Mouse (Mus musculus): ENCODE measurements at regions not wholly inside any gene's neighbourhood (a gene's known extent, or its start where the extent isn't known, plus 50 kb on each side); places are given as distances from the start of the nearest gene placed in this dataset.

- no peak overlapping the region for H3K27ac ChIP-seq (ENCODE audit: low read depth, low read length)
Measured at GRCm38 (mm10) chr17:10026770-10027169, 292.9 kb downstream of the Qk start.

GRCm38 (mm10) chr17:10025212-10025611 is 294.4 kb downstream of the Qk start:
- 80% methylated on average over 5 of the region's 5 CpGs for WGBS
- H3K27ac ChIP-seq (ENCODE audit: low read depth, low read length): no peak overlapping the region
- no peaks in the 10 kb centered on the region for H3K9me3 ChIP-seq (ENCODE audit: control insufficient read depth)
- H3K27me3 ChIP-seq (replicated peaks; ENCODE audit: control insufficient read depth, insufficient read depth, low read length): no peaks in the 10 kb centered on the region
- H3K4me3 ChIP-seq (ENCODE audit: low read depth, low read length): no peak overlapping the region
- no peak overlapping the region for H3K9ac ChIP-seq (ENCODE audit: low read depth, low read length)
- TF ChIP-seq CTCF (IDR thresholded peaks at IDR 0.05; ENCODE audit: low read depth): no peak
- ATAC-seq: no peak
- H3K36me3 ChIP-seq (ENCODE audit: control insufficient read depth, insufficient read depth): no peaks in the 10 kb centered on the region
- no peaks in the 10 kb centered on the region for H3K4me1 ChIP-seq (replicated peaks; ENCODE audit: control insufficient read depth, insufficient read depth, low read length)
- H3K4me2 ChIP-seq (replicated peaks; ENCODE audit: low read depth): no peak overlapping the region

More at GRCm38 (mm10) chr17:10026770-10027169, 292.9 kb downstream of the Qk start:
- no peak overlapping the region for H3K4me2 ChIP-seq (replicated peaks; ENCODE audit: low read depth)
- no peaks in the 10 kb centered on the region for H3K9me3 ChIP-seq (ENCODE audit: control insufficient read depth)
- no peaks in the 10 kb centered on the region for H3K27me3 ChIP-seq (replicated peaks; ENCODE audit: control insufficient read depth, insufficient read depth, low read length)
- no peak for TF ChIP-seq CTCF (IDR thresholded peaks at IDR 0.05; ENCODE audit: low read depth)
- no peaks in the 10 kb centered on the region for H3K36me3 ChIP-seq (ENCODE audit: control insufficient read depth, insufficient read depth)
- ATAC-seq: no peak
- H3K4me1 ChIP-seq (replicated peaks; ENCODE audit: control insufficient read depth, insufficient read depth, low read length): no peaks in the 10 kb centered on the region
- no peak overlapping the region for H3K9ac ChIP-seq (ENCODE audit: low read depth, low read length)
- H3K4me3 ChIP-seq (ENCODE audit: low read depth, low read length): no peak overlapping the region

- no peak overlapping the region for H3K9ac ChIP-seq (ENCODE audit: low read depth, low read length)
- H3K27ac ChIP-seq (ENCODE audit: low read depth, low read length): no peak overlapping the region
- TF ChIP-seq CTCF (IDR thresholded peaks at IDR 0.05; ENCODE audit: low read depth): no peak
- H3K36me3 ChIP-seq (ENCODE audit: control insufficient read depth, insufficient read depth): no peaks in the 10 kb centered on the region
- no peak overlapping the region for H3K4me2 ChIP-seq (replicated peaks; ENCODE audit: low read depth)
- H3K9me3 ChIP-seq (ENCODE audit: control insufficient read depth): no peaks in the 10 kb centered on the region
- H3K27me3 ChIP-seq (replicated peaks; ENCODE audit: control insufficient read depth, insufficient read depth, low read length): no peaks in the 10 kb centered on the region
- no peak overlapping the region for H3K4me3 ChIP-seq (ENCODE audit: low read depth, low read length)
- no peaks in the 10 kb centered on the region for H3K4me1 ChIP-seq (replicated peaks; ENCODE audit: control insufficient read depth, insufficient read depth, low read length)
- no peak for ATAC-seq
Measured at GRCm38 (mm10) chr17:10024323-10024722, 295.3 kb downstream of the Qk start.

- Histone ChIP-seq H3K27ac (ENCODE audit: low read depth, low read length) (no peak overlapping the region), H3K9me3 (ENCODE audit: control insufficient read depth) (no peaks in the 10 kb centered on the region), H3K4me2 (replicated peaks; ENCODE audit: low read depth) (no peak overlapping the region), H3K27me3 (replicated peaks; ENCODE audit: control insufficient read depth, insufficient read depth, low read length) (no peaks in the 10 kb centered on the region), H3K36me3 (ENCODE audit: control insufficient read depth, insufficient read depth) (no peaks in the 10 kb centered on the region), H3K4me1 (replicated peaks; ENCODE audit: control insufficient read depth, insufficient read depth, low read length) (no peaks in the 10 kb centered on the region), H3K4me3 (ENCODE audit: low read depth, low read length) (no peak overlapping the region), H3K9ac (ENCODE audit: low read depth, low read length) (no peak overlapping the region)
- TF ChIP-seq CTCF (IDR thresholded peaks at IDR 0.05; ENCODE audit: low read depth): no peak
- 76% methylated on average over 3 of the region's 3 CpGs for WGBS
- ATAC-seq: no peak
Measured at GRCm38 (mm10) chr17:10012161-10012560, 307.5 kb downstream of the Qk start.

GRCm38 (mm10) chr17:10011728-10012127 is 307.9 kb downstream of the Qk start:
- no peak overlapping the region for H3K4me3 ChIP-seq (ENCODE audit: low read depth, low read length)
- WGBS: 73% methylated on average over 8 of the region's 8 CpGs
- no peak overlapping the region for H3K9ac ChIP-seq (ENCODE audit: low read depth, low read length)
- no peaks in the 10 kb centered on the region for H3K27me3 ChIP-seq (replicated peaks; ENCODE audit: control insufficient read depth, insufficient read depth, low read length)
- no peak overlapping the region for H3K27ac ChIP-seq (ENCODE audit: low read depth, low read length)
- no peak for TF ChIP-seq CTCF (IDR thresholded peaks at IDR 0.05; ENCODE audit: low read depth)
- no peaks in the 10 kb centered on the region for H3K36me3 ChIP-seq (ENCODE audit: control insufficient read depth, insufficient read depth)
- no peak for ATAC-seq
- no peaks in the 10 kb centered on the region for H3K9me3 ChIP-seq (ENCODE audit: control insufficient read depth)
- no peak overlapping the region for H3K4me2 ChIP-seq (replicated peaks; ENCODE audit: low read depth)
- no peaks in the 10 kb centered on the region for H3K4me1 ChIP-seq (replicated peaks; ENCODE audit: control insufficient read depth, insufficient read depth, low read length)

GRCm38 (mm10) chr17:10001071-10001591 is 318.5 kb downstream of the Qk start:
- Histone ChIP-seq H3K36me3 (ENCODE audit: control insufficient read depth, insufficient read depth) (no peaks in the 10 kb centered on the region), H3K4me3 (ENCODE audit: low read depth, low read length) (no peak overlapping the region), H3K27ac (ENCODE audit: low read depth, low read length) (no peak overlapping the region), H3K9ac (ENCODE audit: low read depth, low read length) (no peak overlapping the region), H3K27me3 (replicated peaks; ENCODE audit: control insufficient read depth, insufficient read depth, low read length) (no peaks in the 10 kb centered on the region), H3K4me2 (replicated peaks; ENCODE audit: low read depth) (no peak overlapping the region), H3K9me3 (ENCODE audit: control insufficient read depth) (no peaks in the 10 kb centered on the region), H3K4me1 (replicated peaks; ENCODE audit: control insufficient read depth, insufficient read depth, low read length) (no peaks in the 10 kb centered on the region)
- 64% methylated on average over 7 of the region's 7 CpGs for WGBS
- TF ChIP-seq CTCF (IDR thresholded peaks at IDR 0.05; ENCODE audit: low read depth): no peak
- no peak for ATAC-seq

GRCm38 (mm10) chr17:9995321-9995720 is 324.3 kb downstream of the Qk start:
- no peak overlapping the region for H3K4me3 ChIP-seq (ENCODE audit: low read depth, low read length)
- TF ChIP-seq CTCF (IDR thresholded peaks at IDR 0.05; ENCODE audit: low read depth): no peak
- H3K36me3 ChIP-seq (ENCODE audit: control insufficient read depth, insufficient read depth): no peaks in the 10 kb centered on the region
- no peaks in the 10 kb centered on the region for H3K27me3 ChIP-seq (replicated peaks; ENCODE audit: control insufficient read depth, insufficient read depth, low read length)
- no peaks in the 10 kb centered on the region for H3K4me1 ChIP-seq (replicated peaks; ENCODE audit: control insufficient read depth, insufficient read depth, low read length)
- no peak overlapping the region for H3K9ac ChIP-seq (ENCODE audit: low read depth, low read length)
- WGBS: 71% methylated on average over 5 of the region's 5 CpGs
- no peak for ATAC-seq
- no peaks in the 10 kb centered on the region for H3K9me3 ChIP-seq (ENCODE audit: control insufficient read depth)
- H3K4me2 ChIP-seq (replicated peaks; ENCODE audit: low read depth): no peak overlapping the region
- H3K27ac ChIP-seq (ENCODE audit: low read depth, low read length): no peak overlapping the region

Data from intestine, postnatal 0 days (tissue).